Mouse (Mus musculus): ENCODE results near the gene Phlpp1.
"Not testable (repeated sequence)": the region's sequence is repeated elsewhere in the genome, so short reads cannot be mapped to it uniquely, and the experiment has no call there.

Gene Phlpp1

DNA sequence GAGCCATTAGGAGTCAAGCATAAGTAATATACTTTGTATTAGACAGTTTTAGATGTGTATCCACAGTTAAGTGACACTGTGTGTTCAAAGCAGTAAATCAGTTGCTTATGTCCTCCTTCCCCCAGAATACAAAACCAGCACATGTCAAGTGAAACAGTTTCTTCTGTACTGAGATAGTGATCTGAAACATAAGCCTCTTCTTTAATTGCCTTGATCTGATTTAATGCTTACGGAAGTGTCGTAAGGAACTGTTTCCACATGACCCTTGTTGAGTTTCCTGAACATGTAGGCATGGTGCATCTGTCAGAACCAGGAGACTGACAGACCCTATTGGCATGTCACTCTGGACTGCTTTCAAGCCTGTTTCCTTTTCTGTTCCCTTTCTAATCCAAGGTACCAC, 118.0 kb downstream of the Phlpp1 start:
- in situ Hi-C loops (cut with MboI; ENCODE audit: low sequenced_read_pairs) = no loop called here

DNA sequence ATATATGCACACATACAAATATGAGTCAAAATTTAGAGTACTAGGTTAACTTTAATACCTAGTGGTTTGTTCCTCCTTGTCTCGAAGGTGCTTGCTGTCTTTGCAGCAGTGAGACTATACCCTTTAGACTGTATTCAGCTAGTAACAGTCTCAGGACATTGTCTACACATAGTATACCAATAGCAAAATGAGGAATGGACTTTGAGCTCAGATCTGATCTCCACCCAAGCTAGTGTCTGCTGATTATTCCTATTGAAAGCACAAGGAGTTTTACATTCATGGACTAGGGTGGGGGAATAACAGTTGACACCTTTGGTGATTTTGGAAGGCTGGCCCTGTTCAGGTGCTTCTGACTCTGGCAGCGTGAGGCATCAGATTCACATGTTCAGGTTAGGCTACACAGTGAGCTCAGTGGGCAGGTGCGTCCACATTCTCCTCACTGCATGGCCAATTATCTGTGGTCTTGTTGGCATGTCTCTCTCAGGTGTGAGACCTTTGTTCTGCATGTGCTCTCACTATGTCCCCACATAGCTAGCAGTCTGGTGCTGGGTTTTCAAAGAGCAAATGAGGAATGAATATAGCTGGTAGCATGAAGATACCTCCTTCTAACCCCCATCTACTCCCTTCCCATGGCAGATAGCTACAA, 138.0 kb downstream of the Phlpp1 start:
- in situ Hi-C loops (cut with MboI; ENCODE audit: low sequenced_read_pairs) = no loop called here

DNA sequence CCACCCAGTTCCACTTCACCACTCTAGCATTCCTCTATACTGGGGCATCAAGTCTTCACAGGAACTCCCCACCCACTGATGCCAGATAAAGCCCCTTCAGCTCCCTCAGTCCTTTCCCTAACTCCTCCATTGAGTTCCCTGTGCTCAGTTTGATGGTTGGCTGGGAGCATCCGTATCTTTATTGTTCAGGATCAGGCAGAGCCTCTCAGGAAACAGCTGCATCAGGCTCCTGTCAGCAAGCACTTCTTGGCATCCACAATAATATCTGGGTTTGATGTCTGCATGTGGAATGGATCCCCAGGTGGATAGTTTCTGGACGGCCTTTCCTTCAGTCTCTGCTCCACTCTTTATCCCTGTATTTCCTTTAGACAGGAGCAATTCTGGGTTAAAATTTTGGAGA, 138.7 kb downstream of the Phlpp1 start:
- in situ Hi-C loops (cut with MboI; ENCODE audit: low sequenced_read_pairs) = no loop called here

DNA sequence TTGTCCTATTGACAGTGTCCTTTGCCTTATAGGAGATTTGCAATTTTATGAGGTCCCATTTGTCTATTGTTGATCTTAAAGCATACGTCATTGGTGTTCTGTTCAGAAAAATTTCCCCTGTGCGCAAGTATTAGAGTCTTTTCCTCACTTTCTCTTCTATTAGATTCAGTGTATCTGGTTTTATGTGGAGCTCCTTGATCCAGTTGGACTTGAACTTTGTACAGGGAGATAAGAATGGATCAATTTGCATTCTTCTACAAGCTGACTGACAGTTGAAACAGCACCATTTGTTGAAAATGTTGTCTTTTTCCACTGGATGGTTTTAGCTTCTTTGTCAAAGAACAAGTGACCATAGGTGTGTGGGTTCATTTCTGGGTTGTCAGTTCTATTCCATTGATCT, 140.3 kb downstream of the Phlpp1 start:
- in situ Hi-C loops (cut with MboI; ENCODE audit: low sequenced_read_pairs) = not testable (repeated sequence)

DNA sequence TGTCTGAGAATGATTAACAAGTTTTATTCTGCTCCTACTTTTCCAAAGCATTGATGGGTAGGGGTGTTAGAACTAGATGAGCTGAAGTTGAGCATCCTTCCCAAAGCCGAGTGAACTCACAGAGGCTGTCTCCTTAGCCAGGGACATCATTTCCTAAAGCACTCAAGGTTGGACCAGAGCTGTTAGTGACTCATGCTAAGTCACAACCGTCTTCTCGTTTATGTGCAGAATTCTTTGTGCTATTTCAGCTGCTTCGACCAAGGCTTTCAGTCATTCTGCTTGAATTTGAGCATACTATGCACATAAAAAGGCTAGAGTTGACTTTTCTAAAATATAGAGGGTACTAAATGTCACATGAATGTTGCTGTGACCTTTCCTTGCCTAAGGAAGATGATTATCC, 142.9 kb downstream of the Phlpp1 start:
- in situ Hi-C loops (cut with MboI; ENCODE audit: low sequenced_read_pairs) = no loop called here

DNA sequence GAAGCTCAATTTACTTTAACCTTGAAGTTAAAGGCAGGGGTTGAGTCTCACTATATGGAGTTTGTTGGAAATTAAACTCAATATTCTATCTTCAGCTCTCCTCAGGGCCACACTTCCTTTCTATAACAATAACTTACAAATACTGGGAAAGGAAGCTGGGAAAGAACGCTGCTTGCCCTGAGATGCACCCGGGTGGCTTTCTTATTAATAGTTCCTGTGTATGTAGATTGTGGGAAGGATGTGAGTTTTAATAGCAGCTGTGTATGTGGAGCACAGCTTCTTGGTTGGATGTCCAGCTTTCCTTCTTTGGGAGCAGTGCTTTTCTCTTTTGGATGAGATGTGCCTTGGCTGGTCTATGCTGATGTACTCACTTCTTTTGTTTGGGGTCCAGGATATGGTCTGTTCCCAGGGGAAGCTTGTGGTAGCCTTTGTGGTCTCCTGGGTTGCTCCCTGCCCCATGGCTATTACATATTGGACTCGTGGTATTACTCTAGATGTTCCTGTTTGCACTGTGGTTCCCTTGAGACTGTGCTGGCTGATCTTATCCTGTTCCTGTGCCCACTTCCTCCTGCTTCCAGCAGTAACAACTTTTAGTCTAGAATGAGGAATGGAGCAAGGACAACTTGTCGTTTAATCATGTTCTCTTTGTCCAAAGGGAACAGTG, 145.2 kb downstream of the Phlpp1 start:
- in situ Hi-C loops (cut with MboI; ENCODE audit: low sequenced_read_pairs) = no loop called here

DNA sequence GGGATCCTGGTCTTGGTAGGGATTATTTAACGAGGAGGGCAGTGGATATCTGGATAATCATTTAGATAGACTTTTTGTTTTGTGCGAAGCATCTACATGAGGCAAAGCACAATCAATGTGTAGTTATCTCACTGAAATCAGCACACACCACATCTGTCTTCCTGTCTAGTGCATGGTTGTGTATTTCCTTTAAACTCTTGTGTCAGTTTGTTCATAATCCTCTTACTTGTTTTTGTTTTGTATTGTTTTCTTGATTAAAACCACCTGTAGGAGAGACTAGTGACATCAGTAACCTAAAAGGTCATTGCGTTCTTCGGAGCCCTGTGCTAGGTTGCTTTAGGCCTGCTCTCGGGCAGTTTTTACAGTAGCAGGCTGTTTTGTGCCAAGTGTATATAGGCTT, 146.8 kb downstream of the Phlpp1 start:
- in situ Hi-C loops (cut with MboI; ENCODE audit: low sequenced_read_pairs) = no loop called here

DNA sequence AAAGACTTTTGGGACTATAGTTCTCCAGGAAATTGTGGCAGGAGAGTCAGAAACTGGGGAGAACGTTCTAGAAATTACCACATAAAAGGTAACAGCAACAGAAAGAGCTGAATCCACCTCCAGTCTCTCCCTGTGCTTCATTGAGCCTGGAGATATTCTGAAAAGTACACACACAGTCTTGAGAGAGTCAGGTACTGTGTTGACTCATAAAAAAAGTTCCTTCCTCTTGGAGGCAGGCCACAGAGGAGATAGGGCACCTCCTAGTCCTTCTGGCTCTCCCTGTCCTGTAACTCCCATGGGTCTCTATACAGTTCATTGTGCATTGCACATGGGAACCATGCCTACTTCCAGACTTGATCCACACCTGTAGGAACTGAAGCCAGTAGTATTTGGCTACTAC, 149.0 kb downstream of the Phlpp1 start:
- in situ Hi-C loops (cut with MboI; ENCODE audit: low sequenced_read_pairs) = no loop called here

DNA sequence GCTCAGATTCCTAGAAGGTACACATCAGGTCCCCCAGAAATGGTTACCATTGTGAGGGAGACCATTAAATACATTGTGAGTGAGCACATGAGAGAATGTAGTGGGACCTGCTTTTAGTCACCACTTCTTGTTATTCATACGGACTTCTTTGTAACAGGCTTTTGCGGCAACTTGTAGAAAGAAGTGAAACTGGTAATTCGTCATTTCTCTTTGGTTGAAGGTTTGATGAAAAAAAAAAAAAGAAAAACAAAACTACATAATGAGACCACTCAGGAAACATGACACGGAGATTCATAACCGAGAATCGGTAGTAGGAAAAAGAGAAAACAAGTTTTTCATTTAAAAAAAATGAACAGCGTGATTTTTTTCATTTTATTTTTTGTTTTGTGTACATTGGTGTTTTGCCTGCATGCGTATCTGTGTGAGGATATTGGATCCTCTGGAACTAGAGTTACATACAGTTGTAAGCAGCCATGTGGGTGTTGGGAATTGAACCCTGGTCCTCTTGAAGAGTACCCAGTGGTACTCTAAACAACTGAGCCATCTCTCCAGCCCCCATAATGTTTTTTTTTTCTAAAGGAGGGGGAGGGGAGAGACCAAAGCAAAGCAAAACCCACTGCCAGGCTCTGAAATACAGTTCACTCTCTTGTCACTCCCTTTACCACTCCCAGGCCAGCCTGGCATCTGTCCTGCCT, 150.0 kb downstream of the Phlpp1 start:
- in situ Hi-C loops (cut with MboI; ENCODE audit: low sequenced_read_pairs) = no loop called here

DNA sequence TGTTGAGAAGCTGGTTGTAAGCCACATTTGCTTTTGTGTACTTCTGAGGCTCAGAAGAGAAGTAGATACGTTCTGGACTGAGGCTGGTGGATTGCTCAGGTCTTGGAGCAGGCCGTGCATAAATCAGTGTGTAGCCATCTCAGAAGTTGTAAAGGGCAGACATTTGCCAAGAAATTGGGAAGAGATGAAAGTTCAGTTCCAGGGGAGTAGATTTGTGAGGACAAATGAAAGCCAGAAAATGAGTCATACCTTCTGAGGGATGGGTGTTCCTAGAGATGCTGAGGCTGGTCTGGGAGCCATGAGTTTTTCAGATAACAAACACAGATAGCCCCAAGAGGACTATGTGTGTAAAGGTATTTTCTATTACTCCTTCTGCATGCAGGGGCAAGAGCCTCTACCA, 155.1 kb downstream of the Phlpp1 start:
- in situ Hi-C loops (cut with MboI; ENCODE audit: low sequenced_read_pairs) = no loop called here

DNA sequence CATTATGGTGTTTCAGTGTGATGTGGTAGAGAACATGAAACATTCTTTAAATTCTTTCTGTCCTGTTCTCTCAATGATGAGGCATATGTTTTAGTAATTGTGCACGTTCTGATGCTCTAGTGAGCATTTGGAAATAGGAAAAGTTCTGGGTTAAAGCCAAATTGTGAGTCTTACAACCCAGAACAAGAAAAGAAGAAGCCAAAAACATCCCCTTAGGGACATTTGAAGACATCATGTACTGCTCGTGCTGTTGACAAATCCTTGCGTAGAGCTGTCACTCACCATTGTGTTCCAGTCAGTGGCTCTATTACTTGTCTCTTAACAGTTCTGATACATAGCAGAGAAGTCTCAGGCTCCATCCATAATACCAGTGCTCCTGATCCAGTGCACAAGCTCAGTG, 170.5 kb downstream of the Phlpp1 start:
- in situ Hi-C loops (cut with MboI; ENCODE audit: low sequenced_read_pairs) = no loop called here

DNA sequence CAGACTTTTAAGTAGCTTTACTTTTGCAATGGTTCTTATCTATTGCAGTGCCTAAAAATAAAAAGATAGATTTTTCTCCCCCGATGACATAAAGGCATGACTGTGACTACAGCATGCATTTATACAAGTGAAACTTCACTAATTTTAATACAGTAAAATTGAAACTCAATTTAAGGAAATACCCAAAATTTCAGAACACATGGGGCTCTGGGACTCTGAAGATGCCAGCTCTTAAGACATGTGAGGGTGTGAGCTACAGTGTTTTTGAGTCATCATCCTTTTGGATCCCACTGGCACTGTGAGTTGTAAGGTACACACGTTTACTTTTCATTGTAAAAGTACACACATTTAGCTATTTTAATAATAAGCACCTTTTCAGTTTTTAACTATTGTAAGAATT, 173.7 kb downstream of the Phlpp1 start:
- in situ Hi-C loops (cut with MboI; ENCODE audit: low sequenced_read_pairs) = no loop called here

DNA sequence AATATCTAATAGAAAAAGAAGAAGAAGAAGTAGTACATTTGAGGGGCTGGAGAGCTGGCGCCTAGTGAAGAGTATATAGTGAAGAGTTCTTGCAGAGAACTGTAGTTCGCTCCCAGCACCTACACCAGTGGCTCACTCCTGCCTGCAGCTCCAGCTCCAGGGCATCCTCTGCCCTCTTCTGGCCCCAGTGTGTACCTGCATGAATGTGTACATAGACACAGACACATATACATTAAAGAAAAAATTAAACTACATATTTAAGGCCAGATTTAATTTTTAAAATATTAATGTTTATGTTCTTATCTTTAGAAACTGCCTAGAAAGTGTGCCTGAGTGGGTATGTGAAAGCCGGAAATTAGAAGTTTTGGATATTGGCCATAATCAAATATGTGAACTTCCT, 175.2 kb downstream of the Phlpp1 start:
- in situ Hi-C loops (cut with MboI; ENCODE audit: low sequenced_read_pairs) = no loop called here

DNA sequence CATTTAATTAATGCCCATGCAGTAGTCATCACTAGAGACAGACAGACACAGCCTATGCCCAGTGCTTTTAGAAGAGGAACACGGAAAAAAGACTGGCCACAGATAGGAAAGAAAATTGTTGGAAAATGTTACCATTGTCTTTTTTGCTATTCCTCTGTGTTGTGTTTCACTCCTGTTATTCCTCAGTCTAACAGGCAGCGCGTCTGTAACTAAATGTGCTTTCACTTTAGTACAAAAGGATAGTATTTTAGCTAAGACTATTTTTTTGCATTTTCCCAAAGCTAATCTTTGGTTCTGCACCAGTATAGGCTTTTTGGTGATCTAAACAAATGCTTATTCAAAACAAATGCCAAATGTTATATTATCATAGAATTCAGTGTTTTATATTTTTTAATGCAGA, 177.6 kb downstream of the Phlpp1 start:
- in situ Hi-C loops (cut with MboI; ENCODE audit: low sequenced_read_pairs) = no loop called here

DNA sequence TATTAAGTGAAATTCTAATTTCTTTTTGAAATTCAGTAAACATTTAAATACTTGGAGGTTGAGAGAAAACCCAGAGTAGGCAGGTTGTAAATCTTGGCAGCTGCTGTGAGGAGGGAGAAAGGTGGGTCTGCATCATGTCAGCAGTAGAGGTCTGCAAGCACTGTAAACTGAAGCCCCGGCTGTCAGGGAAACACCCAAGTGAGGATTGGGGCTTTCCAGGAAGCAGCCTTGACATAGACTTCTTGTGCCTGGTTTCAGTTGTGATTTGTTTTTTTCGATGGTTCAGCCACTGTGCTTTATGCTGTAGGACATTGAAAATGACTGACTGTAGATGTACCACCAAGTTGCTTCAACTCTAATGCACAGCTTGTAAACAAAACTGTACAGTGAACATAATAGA, 180.0 kb downstream of the Phlpp1 start:
- in situ Hi-C loops (cut with MboI; ENCODE audit: low sequenced_read_pairs) = no loop called here

DNA sequence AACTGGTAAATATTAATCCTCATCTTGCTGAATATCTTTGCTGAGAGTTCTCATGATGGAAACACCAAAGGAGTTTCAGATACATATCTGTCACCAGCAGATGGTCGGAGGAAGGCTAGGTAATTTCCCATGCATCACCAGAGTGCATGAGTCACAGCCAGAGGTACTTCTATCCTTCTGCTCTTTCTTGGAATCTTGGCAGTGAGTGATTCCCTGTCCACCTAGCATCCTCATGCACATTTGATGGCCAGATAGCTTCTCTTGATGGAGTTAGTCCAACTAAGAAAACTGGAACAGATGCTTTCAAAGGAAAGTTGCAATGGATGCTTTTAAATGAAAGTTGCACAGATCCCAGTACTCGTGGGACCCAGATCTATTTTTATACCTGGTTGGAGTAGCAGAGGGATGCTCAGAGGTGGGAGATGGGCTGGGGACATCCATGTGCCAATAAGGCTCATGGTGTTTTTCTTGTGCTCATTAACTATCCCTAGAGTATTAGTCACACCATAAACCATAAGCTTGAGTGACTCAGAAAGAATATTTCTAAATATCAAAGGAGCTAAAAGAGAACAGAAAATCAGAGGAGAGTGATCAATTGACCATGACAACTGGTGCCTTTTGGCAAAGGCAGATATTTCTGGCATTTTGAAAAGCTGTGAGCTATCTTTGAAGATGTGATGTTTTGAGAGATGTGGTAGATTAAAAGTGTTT, 181.4 kb downstream of the Phlpp1 start:
- in situ Hi-C loops (cut with MboI; ENCODE audit: low sequenced_read_pairs) = no loop called here

DNA sequence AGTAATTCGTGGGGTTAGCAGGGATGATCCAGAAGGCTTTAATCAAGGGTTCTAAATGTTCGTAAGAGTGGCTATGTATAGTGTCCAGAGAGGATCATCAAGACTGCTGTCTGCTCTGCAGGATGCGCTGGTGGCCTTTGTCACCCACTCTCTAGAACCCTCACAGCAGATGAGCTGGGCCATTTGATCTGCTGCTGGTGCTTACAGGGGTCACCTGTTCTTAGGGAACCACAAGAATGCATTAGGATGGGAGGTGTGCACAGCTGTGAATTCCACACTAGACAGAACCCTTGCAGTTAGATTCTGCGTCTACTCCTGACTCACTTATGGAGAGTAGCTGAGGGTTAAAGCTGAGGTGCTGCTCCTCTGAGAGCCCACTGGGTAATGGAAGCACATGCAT, 182.4 kb downstream of the Phlpp1 start:
- in situ Hi-C loops (cut with MboI; ENCODE audit: low sequenced_read_pairs) = no loop called here

DNA sequence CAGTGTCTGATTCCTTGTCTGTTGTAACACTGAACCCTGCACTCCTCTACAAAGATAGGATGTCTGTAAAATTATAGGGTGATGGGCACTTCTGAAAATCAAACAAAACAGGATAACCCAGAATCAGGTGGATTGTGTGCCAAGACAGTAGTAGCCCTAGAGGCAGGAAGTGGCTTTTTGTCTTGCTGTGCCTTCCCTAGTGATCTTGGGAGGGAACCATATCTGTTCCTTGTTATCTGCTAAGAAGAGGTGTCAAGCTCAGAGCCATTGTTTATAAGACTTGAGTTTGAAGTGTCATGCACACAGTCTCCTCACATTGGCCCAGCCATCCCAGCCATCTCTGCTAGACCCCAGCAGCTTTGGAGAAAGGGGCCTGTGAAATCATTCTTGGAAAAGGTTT, 187.9 kb downstream of the Phlpp1 start:
- in situ Hi-C loops (cut with MboI; ENCODE audit: low sequenced_read_pairs) = no loop called here

DNA sequence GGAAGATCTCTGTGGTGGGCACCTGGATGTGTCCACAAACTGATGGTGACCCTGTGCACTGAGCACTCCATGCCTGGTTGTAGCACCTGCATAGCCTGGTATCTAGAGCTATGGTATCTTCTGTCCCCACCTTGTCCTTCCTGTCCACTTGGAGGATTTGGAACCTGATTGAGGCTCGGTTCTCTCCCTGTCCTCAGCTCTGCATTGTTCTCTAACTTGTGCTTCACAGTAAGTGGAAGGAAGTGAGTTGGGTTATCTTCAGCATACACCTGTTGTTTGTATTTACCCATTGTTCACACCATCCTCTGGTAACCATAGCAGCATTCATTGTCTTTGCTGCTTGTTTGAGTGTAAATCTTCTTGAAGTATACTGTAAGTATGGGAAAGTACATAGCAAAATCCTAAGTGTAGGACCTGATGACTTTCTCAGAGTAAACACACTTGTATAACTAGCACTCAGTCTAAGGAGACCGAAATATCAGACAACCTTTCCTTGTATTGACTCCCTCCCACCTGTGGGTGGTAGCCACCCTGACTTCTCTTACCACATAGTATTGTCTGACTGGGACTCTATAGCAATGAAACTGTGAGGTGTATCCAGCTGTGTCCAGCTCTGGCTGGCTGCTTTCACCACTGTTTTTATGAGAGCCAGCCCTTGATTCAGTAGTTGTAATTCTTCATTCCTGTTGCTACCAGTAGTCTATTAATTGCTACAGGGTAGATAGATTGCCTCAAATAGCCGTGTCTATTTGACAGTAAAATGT, 191.5 kb downstream of the Phlpp1 start:
- in situ Hi-C loops (cut with MboI; ENCODE audit: low sequenced_read_pairs) = no loop called here

DNA sequence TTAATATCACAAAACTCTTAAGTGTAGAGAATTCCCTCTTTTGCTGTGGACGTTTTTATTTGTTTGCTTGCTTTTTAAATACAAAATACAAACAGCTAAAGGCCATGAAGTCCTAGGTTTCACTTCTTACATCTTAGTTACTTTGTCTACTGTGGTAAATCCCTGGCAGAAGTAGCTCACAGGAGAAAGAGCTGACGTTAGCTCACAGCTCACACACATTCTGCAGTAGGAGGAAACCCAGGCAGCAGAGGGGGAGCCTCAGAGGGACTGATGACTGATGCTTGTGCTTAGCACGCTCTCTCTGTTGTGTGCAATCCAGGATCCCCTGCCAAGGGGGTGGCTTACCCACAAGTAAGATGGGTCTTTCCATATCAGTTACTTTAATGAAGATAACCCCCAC, 197.8 kb downstream of the Phlpp1 start:
- in situ Hi-C loops (cut with MboI; ENCODE audit: low sequenced_read_pairs) = no loop called here

DNA sequence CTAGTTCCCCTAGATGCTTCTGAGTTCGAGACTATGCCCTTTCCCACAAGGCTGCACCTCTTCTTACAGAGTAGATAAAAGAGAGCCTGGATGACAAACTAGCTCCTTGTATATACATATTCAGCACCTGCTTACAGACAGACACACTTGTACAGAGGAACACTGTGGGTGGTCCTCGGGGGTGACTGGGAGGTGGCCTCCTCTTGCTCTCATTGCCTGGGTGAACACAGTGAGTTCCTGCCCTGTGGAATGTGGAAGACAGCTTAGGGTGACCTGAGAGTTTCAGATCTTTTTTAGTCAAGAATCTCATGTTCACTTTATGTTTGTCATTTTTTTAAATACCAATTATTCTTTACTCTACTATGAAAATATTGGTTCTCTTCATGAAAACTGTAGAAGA, 200.9 kb downstream of the Phlpp1 start:
- in situ Hi-C loops (cut with MboI; ENCODE audit: low sequenced_read_pairs) = no loop called here
